Mouse (Mus musculus) left cerebral cortex, adult 8-10 months (tissue): ENCODE data around the gene Plppr3. TPM values are rescaled to one million over a fixed set of nuclear protein-coding genes. Genes with fewer than 3 reads are reported as not detected.
"Not testable (repeated sequence)": the region's sequence is repeated elsewhere in the genome, so short reads cannot be mapped to it uniquely, and the experiment has no call there.

ENCODE experiments used
- DNase-seq, 2 experiments: peaks; one replicate each; pipeline ENCODE4 v3.0.0; 2022; ENCODE audit warnings: low spot score in 2 of 2
- total RNA-seq, 4 experiments: library from RNA; stranded (reverse); gene quantifications; 2 replicates each; pipeline ENCODE4 v1.2.4; 2022

Gene Plppr3
- total RNA-seq, 4 experiments from 2014 or later, result 49.7 to 56.0 (median 52.7) TPM

DNA sequence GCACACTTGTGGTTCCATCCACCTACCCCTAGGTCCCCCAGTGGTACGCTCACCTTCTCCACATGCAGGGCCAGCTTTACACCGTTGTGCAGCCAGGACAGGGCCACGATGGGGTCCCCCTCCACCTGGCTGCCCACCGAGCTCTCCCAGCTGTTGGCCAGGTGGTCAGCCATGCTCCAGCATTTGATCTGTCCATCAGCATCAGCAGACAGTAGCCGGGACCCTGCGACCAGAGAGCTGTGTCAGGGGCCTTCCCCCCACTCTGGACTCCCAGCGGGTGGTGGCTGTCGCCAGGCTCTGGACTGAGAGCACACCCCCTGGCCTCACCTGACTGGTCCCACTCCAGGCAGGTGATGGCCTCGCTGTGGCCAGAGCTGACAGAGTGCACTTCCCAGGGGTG, 32.3 kb upstream of the Plppr3 start:
- DNase-seq, result no peak

DNA sequence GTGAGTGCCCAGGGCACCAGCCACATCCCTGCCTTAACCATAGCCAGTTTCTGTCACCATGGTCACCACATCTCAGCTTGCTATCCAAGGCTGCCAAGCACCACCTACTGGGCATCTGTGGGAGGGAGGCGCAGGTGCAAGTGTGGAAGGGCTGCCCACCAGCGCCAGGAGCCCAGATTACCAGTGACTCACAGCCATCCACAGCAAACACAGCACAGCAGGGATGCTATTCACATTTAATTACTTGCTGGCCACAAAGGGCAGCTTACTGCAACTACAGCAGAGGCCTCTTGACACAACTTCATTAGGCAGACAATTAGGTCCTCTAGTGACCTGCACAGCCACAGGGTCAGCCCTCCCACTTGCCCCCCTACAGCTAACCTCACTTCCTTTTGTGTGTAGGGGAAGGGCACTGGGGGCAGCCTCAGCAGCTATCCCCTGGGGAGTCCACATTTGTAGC, 26.5 kb upstream of the Plppr3 start:
- DNase-seq, result peak in 1 of 2 experiments; percentile 93

DNA sequence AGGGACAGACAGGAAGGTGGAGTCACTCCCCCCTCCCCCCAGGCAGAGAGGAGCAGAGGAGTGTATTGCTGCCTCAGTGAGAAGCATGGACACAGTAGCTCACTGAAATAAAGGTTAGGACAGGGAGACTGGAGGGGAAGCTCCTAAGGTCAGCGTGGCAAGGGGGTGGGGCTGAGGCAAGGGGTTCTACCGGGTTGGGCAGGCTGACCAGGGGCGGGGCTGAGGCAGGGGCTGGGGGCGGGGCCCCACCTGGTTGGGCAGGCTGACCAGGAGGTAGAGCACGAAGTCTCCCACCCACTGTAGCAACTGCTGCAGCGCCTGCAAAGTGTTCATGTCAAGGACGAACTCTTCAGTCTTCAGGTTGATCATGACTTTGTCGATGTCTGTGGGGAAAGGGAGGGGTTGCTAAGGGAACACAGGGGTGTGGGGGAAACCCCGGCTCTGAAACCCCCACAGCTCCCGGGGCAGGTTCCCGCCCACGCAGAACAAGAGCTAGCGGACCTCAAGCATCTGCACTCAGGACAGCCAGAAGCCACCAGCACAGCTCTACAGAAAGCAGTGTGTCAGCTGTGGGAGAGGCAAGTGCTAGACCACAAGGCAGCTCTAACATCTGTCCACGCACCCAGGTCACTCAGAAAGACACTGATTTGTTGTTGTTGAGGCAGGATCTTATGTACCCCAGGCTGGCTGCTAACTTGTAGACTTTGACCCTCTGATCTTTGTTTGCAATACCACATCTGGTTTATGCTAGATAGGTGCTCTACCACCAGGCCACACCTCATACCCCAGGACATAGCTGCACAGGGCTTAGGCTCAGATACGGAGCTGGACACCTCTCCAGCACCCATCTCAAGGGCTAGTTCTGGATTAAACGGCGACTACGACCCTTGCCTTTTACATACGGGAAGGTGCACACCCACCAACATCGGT, 23.1 kb upstream of the Plppr3 start:
- no peak for DNase-seq

DNA sequence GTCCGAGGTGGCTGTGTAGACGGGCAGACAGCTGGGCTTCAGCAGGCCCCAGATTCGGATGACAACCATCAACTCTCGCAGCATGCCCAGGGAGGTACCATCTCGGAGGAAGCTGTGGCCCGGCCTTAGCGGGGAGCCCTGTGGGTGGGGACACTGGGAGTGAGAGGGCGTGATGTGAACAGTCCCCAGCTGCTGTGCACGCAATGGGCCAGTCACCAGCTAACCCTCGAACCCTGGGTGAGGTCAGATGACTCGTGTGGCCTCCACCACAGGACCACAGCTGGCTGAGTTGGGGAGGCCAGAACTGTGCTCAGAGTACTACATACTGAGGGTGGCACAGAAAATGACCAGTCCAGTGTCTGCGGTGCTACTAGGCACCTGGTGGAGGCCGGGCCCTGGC, 22.4 kb upstream of the Plppr3 start:
- no peak for DNase-seq

DNA sequence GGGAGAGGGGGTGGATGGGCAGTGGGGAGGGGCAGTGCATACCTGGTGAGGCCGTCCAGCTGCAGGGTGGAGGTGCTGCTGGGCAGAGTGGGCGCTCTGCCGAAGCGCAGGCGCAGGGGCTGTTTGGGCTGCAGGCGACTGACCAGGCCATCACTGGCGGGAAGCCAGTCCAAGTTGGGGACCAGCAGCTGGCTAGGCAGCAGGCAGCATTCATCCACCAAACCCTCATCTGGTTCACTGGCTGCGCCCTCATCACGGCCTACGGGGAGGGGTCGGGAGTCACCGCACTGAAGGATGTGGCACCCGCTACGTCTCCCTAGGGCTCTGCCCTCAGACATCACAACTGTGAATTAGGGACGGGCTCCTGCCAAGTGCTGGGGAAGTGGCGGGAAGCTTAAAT, 21.9 kb upstream of the Plppr3 start:
- DNase-seq, result no peak

DNA sequence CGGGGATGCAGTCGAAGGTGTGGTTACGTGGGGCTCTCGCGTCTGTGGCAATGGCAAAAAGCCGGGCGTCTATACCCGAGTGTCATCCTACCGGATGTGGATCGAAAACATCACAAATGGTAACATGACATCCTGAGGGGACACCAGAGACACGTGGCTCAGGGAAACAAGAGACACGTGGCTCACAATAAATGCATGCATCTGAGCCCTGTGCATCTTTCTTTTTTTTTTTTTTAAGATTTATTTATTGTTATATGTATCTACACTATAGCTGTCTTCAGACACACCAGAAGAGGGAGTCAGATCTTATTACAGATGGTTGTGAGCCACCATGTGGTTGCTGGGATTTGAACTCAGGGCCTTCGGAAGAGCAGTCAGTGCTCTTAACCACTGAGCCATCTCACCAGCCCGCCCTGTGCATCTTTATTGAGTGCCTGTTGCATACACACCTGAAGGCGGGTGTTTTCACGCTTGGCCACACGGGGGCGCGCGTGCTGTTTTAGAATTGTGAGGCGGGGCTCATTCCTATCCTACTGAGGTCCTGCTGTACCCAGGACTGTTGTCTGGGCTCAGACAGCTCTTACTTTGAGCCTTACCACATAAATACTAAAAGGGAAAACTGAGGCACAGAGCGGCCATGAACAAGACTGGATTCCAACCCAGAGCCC, 18.2 kb upstream of the Plppr3 start:
- DNase-seq, result peak; percentile 58 to 72

DNA sequence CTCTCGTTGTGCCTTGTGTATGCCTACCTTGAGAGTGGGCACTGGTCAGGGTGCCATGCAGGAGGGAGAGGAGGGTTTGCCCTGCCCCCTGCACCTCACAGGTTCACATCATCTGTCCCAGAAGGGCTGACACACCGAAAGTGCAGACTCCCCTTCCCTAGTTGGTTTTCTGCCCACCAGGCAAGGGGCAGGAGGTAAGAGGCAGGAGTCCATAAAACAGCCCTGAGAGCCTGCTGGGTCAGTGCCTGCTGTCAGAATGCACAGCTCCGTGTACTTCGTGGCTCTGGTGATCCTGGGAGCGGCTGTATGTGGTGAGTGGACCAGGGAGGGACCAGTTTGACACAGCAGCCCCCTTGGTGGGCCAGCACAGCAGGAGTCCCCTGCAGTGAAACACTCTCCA, 16.2 kb upstream of the Plppr3 start, which contains the start of gene Cfd:
TSS of gene Cfd (plus strand) at position 184 of the 400 bp plus-strand sequence.
- DNase-seq, result no peak

DNA sequence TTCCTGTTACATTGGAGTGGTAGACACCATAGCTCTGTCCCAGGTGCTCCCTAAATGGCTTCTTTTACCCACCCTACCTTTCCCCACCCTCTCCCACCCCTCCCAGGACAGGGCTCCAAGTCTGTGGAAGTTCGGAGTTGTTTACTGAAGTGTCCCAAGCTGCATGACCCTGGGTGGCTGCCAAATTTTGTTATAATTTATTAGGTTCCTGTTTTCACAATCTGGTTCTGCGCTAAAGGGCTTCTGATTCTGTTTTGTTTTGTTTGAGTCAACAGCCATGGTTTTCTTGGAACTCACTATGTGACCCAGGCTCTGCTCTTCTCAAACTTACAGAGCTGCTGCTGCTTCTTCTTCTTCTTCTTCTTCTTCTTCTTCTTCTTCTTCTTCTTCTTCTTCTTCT, 15.0 kb upstream of the Plppr3 start:
- no peak for DNase-seq

DNA sequence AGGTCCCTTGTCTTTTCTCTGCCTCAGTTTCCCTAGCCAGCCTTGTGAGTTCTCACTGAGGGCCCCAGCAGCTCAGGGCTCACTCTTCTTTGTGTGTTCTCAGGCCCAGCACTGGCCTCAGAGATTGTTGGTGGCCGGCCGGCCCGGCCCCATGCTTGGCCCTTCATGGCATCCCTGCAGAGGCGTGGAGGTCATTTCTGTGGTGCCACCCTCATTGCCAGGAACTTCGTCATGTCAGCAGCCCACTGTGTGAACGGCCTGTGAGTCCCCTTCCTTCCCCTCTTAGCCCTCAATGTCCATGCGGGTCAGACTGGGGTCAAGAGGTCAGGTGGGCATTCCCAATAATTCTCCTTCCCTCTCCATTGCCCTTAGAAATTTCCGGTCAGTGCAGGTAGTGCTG, 12.2 kb upstream of the Plppr3 start:
- DNase-seq, result no peak

DNA sequence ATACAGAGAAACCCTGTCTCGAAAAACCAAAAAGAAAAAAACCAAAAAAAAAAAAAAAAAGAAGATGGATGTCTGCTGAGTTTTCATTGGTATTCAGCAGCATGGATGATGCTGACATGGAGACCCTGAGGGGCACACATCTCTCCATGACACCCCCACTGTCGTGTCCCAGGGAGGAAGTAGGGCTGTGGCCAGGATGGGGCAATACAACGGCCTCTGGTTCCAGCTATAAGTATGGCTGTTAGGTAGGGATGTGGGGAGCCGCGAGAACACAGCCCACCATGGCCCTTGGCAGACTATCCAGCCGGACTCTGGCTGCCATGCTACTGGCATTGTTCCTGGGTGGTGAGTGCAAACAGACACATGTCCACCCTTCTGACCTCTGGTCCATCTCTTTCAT, 11.6 kb upstream of the Plppr3 start, which contains the start of gene Elane:
TSS of gene Elane (plus strand) at position 194 of the 400 bp plus-strand sequence.
- DNase-seq, result no peak

DNA sequence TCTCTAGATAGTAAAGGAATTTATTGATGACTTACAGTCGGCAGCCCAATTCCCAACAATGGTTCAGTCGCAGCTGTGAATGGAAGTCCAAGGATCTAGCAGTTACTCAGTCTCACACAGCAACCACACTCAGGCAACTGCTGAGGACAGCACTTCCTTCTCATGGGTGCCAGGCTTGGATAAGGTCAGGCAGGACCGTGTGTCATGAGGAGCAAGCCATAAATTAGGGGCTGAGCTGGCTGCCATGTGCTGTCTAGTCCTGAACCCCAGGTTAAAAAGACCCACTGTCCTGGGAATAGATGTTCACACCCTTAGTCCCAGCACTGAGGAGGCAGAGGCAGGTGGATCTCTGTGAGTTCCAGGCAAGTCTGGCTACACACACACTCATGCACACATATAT, 10.5 kb upstream of the Plppr3 start:
- DNase-seq, result not testable (repeated sequence)

DNA sequence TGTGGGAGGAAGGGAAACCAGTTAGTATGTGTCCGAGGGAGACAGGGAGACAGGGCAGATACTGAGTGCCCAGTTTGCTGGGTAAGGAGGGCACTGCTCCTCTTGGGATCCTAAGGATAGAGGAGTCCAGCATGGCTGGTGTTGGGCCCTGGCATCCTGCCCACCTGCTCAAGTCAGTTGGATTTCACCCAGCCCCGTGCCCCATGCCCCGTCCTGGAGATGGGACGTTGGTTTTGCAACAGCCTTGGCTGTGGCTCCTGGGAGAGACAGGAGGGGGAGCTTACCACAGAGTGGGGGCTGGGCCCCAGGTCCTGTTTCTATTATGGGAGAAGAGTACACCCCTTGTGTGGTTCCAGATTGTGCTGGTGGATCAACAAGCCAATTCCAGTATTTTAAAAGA, 10.0 kb upstream of the Plppr3 start:
- no peak for DNase-seq

DNA sequence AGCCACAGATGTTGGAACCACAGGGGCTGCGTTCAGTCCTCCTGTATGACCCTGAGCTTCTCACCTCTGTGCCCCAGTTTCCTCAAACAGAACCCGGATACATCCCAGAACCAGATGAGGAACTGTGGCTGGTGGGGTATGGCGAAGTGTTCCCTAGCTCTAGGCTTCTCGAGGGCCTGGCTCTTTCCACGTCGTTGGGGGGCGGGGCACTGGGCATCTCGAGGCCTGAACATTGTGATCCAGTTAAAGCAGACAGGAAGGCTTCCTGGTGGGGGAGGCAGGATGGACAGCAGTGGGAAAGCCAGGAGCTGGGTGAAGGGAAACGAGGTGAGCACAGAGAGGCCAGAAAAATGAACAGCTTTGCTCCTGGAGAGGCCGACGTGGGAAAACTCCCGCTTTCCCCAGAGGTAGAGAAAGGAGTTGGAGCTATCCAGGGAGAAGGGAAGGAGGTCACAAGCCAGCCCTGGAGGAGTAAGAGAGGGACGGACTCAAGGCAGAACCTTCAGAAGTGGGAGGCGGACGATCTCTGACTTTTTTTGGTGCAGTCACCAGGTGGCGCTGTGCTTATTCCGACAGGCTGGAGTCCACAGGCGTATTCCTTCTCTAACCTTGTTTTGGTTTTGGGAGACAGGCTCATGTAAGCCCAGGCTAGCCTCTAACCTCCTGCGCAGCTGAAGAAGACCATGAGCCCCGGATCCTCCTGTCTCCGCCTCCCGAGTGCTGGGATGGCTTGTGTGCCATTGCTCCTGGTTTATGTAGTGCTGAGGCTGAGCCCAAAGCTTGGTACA, 9.1 kb upstream of the Plppr3 start:
- peak in 1 of 2 experiments; percentile 68 for DNase-seq

DNA sequence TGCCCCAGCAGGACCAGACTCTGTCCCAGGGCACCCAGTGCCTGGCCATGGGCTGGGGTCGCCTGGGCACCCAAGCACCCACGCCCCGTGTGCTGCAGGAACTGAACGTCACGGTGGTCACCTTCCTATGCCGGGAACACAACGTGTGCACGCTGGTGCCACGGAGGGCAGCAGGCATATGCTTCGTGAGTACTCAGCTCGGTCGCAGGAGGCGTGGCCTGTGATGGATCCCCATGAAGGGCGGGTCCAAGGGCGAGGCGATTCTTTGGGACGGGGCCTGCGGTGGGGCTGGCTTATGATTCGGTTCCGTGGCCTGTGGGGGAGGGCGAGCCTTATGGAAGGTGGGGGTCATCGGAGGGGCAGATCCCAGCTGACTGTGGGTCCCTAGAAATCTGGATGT, 7.5 kb upstream of the Plppr3 start:
- no peak for DNase-seq

DNA sequence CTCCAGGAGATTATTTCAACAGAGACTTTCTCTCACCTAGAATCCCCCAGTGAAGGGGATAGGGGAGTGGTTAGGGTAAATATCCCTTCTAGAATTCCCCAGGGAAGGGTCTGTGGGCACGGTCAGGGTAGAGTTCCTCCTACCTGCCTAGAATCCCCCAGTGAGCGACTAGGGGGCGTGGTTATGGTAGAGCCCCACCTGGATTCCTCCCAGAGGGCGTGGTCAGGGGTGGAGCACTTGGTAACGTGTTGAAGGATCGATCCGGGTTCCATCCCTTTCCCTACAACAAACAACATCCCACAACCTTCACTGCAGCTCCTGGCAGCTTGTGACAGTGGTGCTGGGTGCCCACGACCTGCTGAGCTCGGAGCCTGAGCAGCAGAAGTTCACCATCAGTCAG, 6.3 kb upstream of the Plppr3 start:
- DNase-seq, result no peak

DNA sequence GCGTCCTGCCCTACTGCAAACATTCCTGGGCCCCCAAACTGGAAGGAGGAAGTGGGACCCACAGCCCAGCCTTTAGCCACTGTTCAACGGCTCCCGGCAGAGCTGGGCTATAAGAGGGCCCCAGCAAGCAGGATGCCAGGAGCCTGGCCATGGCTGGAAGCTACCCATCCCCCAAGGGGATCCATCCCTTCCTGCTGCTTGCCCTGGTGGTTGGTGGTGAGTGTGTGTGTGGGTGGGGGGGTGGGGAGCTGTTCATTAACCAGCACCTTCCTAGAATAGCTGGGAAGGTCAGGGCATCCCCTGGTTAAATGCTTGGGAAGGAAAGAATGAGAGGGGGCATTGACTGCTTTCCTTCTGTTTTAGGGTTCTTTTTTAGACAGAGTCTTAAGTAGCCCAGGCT, 5.1 kb upstream of the Plppr3 start:
- DNase-seq, result no peak

DNA sequence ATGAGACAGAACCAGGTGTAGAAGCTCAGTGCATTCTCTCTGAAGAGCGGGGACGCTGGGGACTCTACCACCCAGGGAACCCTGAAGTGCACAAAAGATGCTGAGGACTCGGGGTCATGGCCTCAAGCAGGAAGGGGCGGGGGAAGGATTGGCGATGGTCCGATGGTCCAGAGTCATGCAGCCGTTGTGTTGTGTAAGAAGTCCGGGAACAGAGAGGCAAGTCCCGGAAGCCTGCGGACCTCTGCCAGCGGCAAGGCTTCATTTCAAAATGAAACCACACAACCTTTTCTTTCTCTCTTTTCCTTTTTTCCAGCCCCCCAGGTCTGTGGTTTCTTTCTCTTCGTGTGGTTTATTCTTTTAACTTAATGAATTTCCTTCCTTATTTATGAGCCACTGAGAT, 3.3 kb upstream of the Plppr3 start:
- no peak for DNase-seq

DNA sequence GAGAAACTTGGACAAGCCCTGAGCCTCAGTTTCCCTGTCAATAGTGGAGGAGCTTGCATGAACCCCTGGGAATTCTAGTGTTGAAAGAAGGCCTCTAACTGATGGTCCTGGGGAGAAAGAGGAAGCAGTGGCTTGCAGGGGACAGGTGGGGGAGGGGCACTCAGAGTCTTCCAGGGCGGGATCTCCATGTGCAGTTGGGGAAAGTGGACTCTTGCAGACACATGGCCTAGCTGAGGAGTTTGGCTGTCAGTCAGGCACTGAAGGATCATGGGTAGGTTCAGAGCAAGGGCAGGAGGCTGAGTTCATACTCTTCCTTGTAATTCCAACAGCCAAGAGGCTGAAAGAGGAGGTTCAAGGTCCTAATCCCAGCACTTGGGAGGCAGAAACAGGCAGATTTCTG, 2.7 kb upstream of the Plppr3 start:
- DNase-seq, result no peak

DNA sequence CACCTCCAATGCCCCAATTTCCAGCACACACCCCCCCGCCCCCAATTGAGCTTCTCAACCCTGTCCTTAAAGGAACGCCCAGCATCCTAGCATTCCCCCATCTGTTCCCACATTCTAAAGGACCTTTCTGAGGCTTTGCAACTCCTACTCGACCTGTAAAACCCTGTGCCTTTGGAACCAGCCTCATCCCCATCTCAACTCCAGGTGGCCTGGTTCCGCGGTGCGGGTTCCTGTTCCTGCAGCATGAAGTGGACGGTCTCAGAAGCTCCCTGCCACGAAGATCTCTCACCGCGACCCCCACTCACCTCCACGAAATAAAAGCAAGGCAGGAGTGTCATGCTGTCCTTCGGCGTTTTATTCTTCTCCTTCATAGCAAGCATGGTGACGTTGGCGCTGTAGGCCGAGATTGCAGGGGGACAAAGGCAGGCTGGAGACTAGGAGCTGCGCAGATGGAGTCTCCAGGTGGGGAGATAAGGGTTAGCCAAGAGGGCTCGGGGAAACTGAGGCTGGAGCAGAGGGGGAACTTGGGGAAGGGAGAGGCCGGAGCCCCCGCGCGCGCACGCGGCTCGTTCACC, 632 bp downstream of the Plppr3 start:
- DNase-seq, result no peak

DNA sequence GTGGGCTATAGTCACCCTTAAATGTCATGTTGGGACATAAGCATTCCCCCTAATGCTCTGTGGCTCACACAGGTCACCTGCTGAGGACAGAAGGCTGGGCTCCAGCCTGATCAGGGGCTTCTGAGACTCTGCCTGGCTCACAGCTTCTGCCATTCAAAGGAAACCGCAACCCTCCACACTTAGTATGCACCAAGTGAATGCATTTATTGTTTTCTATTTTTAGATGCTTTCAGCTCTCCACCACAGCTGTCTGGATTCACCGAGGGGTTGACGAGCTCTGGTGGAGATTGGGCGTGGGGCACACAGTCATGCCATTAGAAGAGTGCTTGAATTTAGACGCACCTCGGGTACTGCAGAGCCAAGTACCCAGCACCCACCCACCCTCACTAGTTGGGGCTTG, 1.1 kb downstream of the Plppr3 start:
- DNase-seq, result no peak

DNA sequence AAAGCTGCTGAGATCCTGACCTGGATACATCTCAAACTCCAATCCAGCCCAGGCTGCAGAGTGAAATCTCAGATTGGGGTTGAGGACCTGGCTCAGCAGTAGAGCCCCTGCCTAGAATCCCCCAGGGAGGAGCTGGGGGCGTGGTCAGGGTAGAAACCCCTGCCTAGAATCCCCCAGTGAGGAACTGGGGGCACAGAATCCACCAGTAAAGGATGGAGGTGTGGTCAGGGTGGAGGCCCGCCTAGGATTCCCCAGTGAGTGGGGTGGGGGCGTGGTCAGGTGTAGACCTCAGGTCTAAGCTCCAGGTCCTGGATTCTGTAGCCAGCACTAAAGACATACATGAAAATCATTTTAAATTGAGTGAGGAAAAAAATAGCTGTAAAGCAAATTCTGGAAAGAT, 1.6 kb downstream of the Plppr3 start:
- no peak for DNase-seq
